Mouse (Mus musculus) liver, postnatal 0 days (tissue): ENCODE data around the gene Crtc1. TPM values are rescaled to one million over a fixed set of nuclear protein-coding genes. Genes with fewer than 3 reads are reported as not detected.

Experiments
- ATAC-seq: fragments of 200-750 bp; cut with Nextera tagmentation; 2 replicates; pipeline ENCODE4 v1.8.0; 2017; ENCODE audit warnings: mild to moderate bottlenecking, moderate library complexity
- DNase-seq: peaks from one replicate; pipeline ENCODE4 v3.0.0-alpha.2; 2016
- H3K27ac ChIP-seq: fragments of 300-500 bp; sonication (generic); 2 replicates; pipeline ENCODE4 v1.5.1; 2014; ENCODE audit warnings: antibody characterized with exemption, moderate library complexity, mild to moderate bottlenecking, low read depth
- H3K27me3 ChIP-seq: fragments of 300-500 bp; sonication (generic); 2 replicates; pipeline ENCODE4 v1.6.1; 2014; ENCODE audit warnings: low read length, control low read depth, mixed read lengths; ENCODE audit not compliant: insufficient read depth
- H3K36me3 ChIP-seq: fragments of 300-500 bp; sonication (generic); replicated peaks from 2 replicates; pipeline ENCODE4 v1.6.1; 2014; ENCODE audit warnings: mild to moderate bottlenecking, control low read depth, low read length, moderate library complexity, mixed read lengths; ENCODE audit not compliant: insufficient read depth
- H3K4me1 ChIP-seq: fragments of 300-500 bp; sonication (generic); 2 replicates; pipeline ENCODE4 v1.6.1; 2014; ENCODE audit warnings: antibody characterized with exemption, mild to moderate bottlenecking, control low read depth; ENCODE audit not compliant: insufficient read depth
- H3K4me2 ChIP-seq: fragments of 300-500 bp; sonication (generic); 2 replicates; pipeline ENCODE4 v1.6.1; 2014; ENCODE audit warnings: low read depth, mild to moderate bottlenecking, low read length, moderate library complexity, mixed read lengths
- H3K4me3 ChIP-seq: fragments of 300-500 bp; sonication (generic); 2 replicates; pipeline ENCODE4 v1.5.1; 2014; ENCODE audit warnings: low read depth, low read length
- H3K9ac ChIP-seq: fragments of 300-500 bp; sonication (generic); replicated peaks from 2 replicates; pipeline ENCODE4 v1.6.1; 2014; ENCODE audit warnings: mild to moderate bottlenecking, moderate library complexity
- H3K9me3 ChIP-seq: fragments of 300-500 bp; sonication (generic); 2 replicates; pipeline ENCODE4 v1.6.1; 2016; ENCODE audit warnings: mild to moderate bottlenecking, control low read depth, low read length, mixed read lengths
- CTCF ChIP-seq: sonication (generic); IDR thresholded peaks from 2 replicates; pipeline ENCODE4 v1.5.1; 2016; ENCODE audit warnings: antibody characterized with exemption, low read depth
- EP300 ChIP-seq: IDR thresholded peaks from 2 replicates; pipeline ENCODE4 v1.6.1; 2016; ENCODE audit warnings: antibody characterized with exemption, low read depth, mild to moderate bottlenecking
- WGBS: fragments of 180-500 bp; shearing (Covaris S2); extraction: QIAGEN DNeasy Blood & Tissue Kit; methylation state at CpG from one replicate; pipeline ENCODE4 v1.1.7; 2014; ENCODE audit not compliant: insufficient replicate concordance; 5-methylcytosine and 5-hydroxymethylcytosine counted together
- polyA plus RNA-seq: library from polyadenylated mRNA; unstranded; fragments of >200 nt; fragmentation: Nextera tagmentation; extraction: Ambion mirVana; gene quantifications from 2 replicates; pipeline ENCODE4 v1.2.1, GENCODE M21; 2015

Crtc1 gene
- polyA plus RNA-seq, 1 experiment from 2014 or later = 2.6 TPM

GRCm38 (mm10) chr8:70376275-70376741 lies 63.1 kb downstream of the Crtc1 start:
- H3K27me3 ChIP-seq = peaks cover 77% of the 10 kb centered on the region
- H3K4me1 ChIP-seq = peaks cover 26% of the 10 kb centered on the region
- H3K9me3 ChIP-seq = no peaks in the 10 kb centered on the region
- DNase-seq (peak; percentile 66), ATAC-seq (no peak)
- H3K36me3 ChIP-seq = no peaks in the 10 kb centered on the region
- TF ChIP-seq EP300 (no peak), CTCF (no peak)
- 6% methylated on average over 37 of the region's 37 CpGs for WGBS
- H3K9ac ChIP-seq = no peak overlapping the region
- H3K4me2 ChIP-seq = peak overlapping the region; percentile 20
- peak overlapping the region; percentile 24 for H3K4me3 ChIP-seq
- H3K27ac ChIP-seq = no peak overlapping the region

GRCm38 (mm10) chr8:70375212-70375859 lies 64.0 kb downstream of the Crtc1 start:
- peaks cover 77% of the 10 kb centered on the region for H3K27me3 ChIP-seq
- H3K9ac ChIP-seq = no peak overlapping the region
- no peaks in the 10 kb centered on the region for H3K9me3 ChIP-seq
- 5% methylated on average over 35 of the region's 35 CpGs for WGBS
- DNase-seq (peak; percentile 41), ATAC-seq (peak; percentile 8; the same call in 1 of the 2 replicates)
- H3K4me3 ChIP-seq = peak overlapping the region; percentile 53
- H3K4me2 ChIP-seq = peak overlapping the region; percentile 68; the same call in 1 of the 2 replicates
- TF ChIP-seq CTCF = no peak
- no peak for TF ChIP-seq EP300
- peaks cover 26% of the 10 kb centered on the region for H3K4me1 ChIP-seq
- H3K27ac ChIP-seq = no peak overlapping the region
- no peaks in the 10 kb centered on the region for H3K36me3 ChIP-seq

- ATAC-seq (peak; percentile 77), DNase-seq (peak; percentile 88)
- Histone ChIP-seq H3K9me3 (no peaks in the 10 kb centered on the region), H3K36me3 (no peaks in the 10 kb centered on the region), H3K27ac (no peak overlapping the region), H3K4me3 (peak overlapping the region; percentile 53), H3K4me2 (peak overlapping the region; percentile 68), H3K27me3 (peaks cover 75% of the 10 kb centered on the region), H3K4me1 (peaks cover 26% of the 10 kb centered on the region), H3K9ac (no peak overlapping the region)
- TF ChIP-seq CTCF (no peak), EP300 (no peak)
- under 1% methylated on average over 34 of the region's 53 CpGs for WGBS
Measured at GRCm38 (mm10) chr8:70374318-70374927, 65.0 kb downstream of the Crtc1 start.

- Histone ChIP-seq H3K4me3 (peak within 1 kb of the TSS; percentile 53), H3K36me3 (no peaks in the 10 kb centered on the region), H3K27ac (no peak within 1 kb of the TSS), H3K4me1 (peaks cover 26% of the 10 kb centered on the region), H3K9ac (no peak within 1 kb of the TSS; the same call in 1 of the 2 replicates), H3K4me2 (peak within 1 kb of the TSS; percentile 68), H3K27me3 (peaks cover 70% of the 10 kb centered on the region), H3K9me3 (no peaks in the 10 kb centered on the region)
- 6% methylated on average over 47 of the region's 47 CpGs for WGBS
- TF ChIP-seq EP300 (no peak), CTCF (no peak)
- no peak for DNase-seq
- no peak for ATAC-seq
Measured at GRCm38 (mm10) chr8:70373397-70374317, 65.7 kb downstream of the Crtc1 start, which contains the start of gene Comp. Comp (plus strand) TSS chr8:70373558.

GRCm38 (mm10) chr8:70371951-70372350 lies 67.4 kb downstream of the Crtc1 start:
- Histone ChIP-seq H3K4me2 (no peak overlapping the region), H3K4me1 (peaks cover 26% of the 10 kb centered on the region), H3K9me3 (no peaks in the 10 kb centered on the region), H3K9ac (no peak overlapping the region), H3K27ac (no peak overlapping the region), H3K27me3 (peaks cover 55% of the 10 kb centered on the region), H3K36me3 (no peaks in the 10 kb centered on the region), H3K4me3 (no peak overlapping the region)
- DNase-seq (no peak), ATAC-seq (no peak)
- WGBS = 51% methylated on average over 6 of the region's 6 CpGs
- TF ChIP-seq EP300 (no peak), CTCF (no peak)
